Mouse (Mus musculus) left cerebral cortex, postnatal 4 days (tissue): Measurements from ENCODE around the gene Phtf2. TPM values are rescaled to one million over a fixed set of nuclear protein-coding genes. Genes with fewer than 3 reads are reported as not detected.

Experiments used
- DNase-seq: peaks from one replicate; pipeline ENCODE4 v3.0.0-alpha.2; 2022
- intact Hi-C: fragments of 180-260 bp; cut with DNase I; formaldehyde crosslinking; loops from one replicate; pipeline ENCODE4 v1.15.1; 2025
- total RNA-seq, 2 experiments: library from RNA; stranded (reverse); gene quantifications; 2 replicates each; pipeline ENCODE4 v1.2.3; 2021

Phtf2 gene
- 10 to 100 TPM; 35.3 to 36.2 TPM for total RNA-seq

GRCm38 (mm10) chr5:20881915-20882800 is at the start of gene Phtf2, which contains the start of gene Tmem60:
TSS of gene Phtf2 (minus strand) at chr5:20882124.
TSS of gene Tmem60 (plus strand) at chr5:20882191.
- DNase-seq = peak; percentile 99
- intact Hi-C loops = no loop called here

- intact Hi-C loops = no loop called here
- no peak for DNase-seq
Measured at GRCm38 (mm10) chr5:20931300-20931699, 49.4 kb upstream of the Phtf2 start.

GRCm38 (mm10) chr5:20930430-20930829 is 48.5 kb upstream of the Phtf2 start:
- intact Hi-C loops = no loop called here
- no peak for DNase-seq

- intact Hi-C loops = no loop called here
- no peak for DNase-seq
Measured at GRCm38 (mm10) chr5:20929669-20930151, 47.8 kb upstream of the Phtf2 start.

GRCm38 (mm10) chr5:20925451-20925850 is 43.5 kb upstream of the Phtf2 start:
- DNase-seq = no peak
- intact Hi-C loops = no loop called here

GRCm38 (mm10) chr5:20924608-20925007 is 42.7 kb upstream of the Phtf2 start:
- intact Hi-C loops = no loop called here
- no peak for DNase-seq

GRCm38 (mm10) chr5:20919566-20919965 is 37.6 kb upstream of the Phtf2 start:
- DNase-seq = no peak
- intact Hi-C loops = no loop called here

GRCm38 (mm10) chr5:20918967-20919366 is 37.0 kb upstream of the Phtf2 start:
- intact Hi-C loops = no loop called here
- DNase-seq = no peak

- intact Hi-C loops = no loop called here
- peak; percentile 69 for DNase-seq
Measured at GRCm38 (mm10) chr5:20913372-20914275, 31.7 kb upstream of the Phtf2 start.

GRCm38 (mm10) chr5:20911741-20912140 is 29.8 kb upstream of the Phtf2 start:
- intact Hi-C loops = no loop called here
- no peak for DNase-seq

GRCm38 (mm10) chr5:20906191-20906590 is 24.3 kb upstream of the Phtf2 start:
- no peak for DNase-seq
- intact Hi-C loops = no loop called here

GRCm38 (mm10) chr5:20905437-20905836 is 23.5 kb upstream of the Phtf2 start:
- no peak for DNase-seq
- intact Hi-C loops = no loop called here

GRCm38 (mm10) chr5:20904647-20905046 is 22.7 kb upstream of the Phtf2 start:
- intact Hi-C loops = no loop called here
- DNase-seq = no peak

GRCm38 (mm10) chr5:20897446-20898167 is 15.7 kb upstream of the Phtf2 start:
- no peak for DNase-seq
- intact Hi-C loops = loop anchor here (5.0 kb wide), 1 partner anchor 95 kb away; no protein-coding TSS in a partner anchor

- intact Hi-C loops = no loop called here
- DNase-seq = no peak
Measured at GRCm38 (mm10) chr5:20884036-20884620, 2.2 kb upstream of the Phtf2 start.

GRCm38 (mm10) chr5:20880797-20881775 is 838 bp downstream of the Phtf2 start:
- intact Hi-C loops = no loop called here
- DNase-seq = peak; percentile 55

GRCm38 (mm10) chr5:20880386-20880785 is 1.5 kb downstream of the Phtf2 start:
- DNase-seq = no peak
- intact Hi-C loops = no loop called here

- intact Hi-C loops = no loop called here
- DNase-seq = no peak
Measured at GRCm38 (mm10) chr5:20876934-20877426, 4.9 kb downstream of the Phtf2 start.

- intact Hi-C loops = no loop called here
- no peak for DNase-seq
Measured at GRCm38 (mm10) chr5:20873146-20873545, 8.8 kb downstream of the Phtf2 start.
